Mouse (Mus musculus) cerebellum, adult 9-10 months (tissue): ENCODE results near the gene Apoc2.
A peak's percentile ranks its signal among the peaks of the same experiment; 100 is the strongest.

Experiments used
- DNase-seq: peaks from one replicate; pipeline ENCODE4 v3.0.0; 2022

Gene Apoc2

DNA sequence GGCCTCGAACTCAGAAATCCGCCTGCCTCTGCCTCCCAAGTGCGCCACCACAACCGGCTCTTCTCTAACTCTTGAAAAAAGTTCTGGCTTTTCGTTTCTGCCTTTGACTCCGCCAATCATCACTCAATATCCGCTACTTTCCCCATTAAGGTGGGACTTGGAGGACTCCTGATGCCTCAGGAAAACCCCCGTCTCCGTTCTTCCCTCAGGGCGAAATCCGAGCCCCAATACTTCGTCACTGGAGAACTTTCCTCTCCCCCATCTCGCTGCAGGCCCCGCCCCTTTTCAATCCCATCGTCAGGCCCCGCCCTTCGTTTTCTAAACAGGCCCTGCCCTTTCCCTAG, 49.6 kb downstream of the Apoc2 start:
- no peak for DNase-seq

GRCm38 (mm10) chr7:19627721-19628120, 50.0 kb downstream of the Apoc2 start:
- DNase-seq, result peak; percentile 46

GRCm38 (mm10) chr7:19623433-19623832, 54.3 kb downstream of the Apoc2 start:
- no peak for DNase-seq

DNA sequence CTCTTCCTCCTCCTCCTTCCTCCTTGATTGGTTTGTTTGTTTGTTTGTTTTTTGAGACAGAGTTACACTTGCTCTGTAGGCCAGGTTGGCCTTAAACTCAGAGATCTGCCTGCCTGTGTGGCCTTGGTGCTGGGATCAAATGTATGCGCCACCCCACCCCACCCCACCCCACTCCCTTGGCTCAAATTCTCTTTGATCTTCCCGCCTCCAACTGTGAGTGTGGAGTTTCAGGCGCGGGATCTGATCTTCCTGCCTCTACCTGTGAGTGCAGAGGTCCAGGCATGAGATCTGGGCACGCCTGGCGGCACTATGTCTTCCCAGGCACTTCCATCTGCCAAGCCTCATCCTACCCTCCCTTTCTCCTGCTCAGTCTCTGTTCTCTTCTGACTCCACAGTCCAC, 55.5 kb downstream of the Apoc2 start:
- DNase-seq, result no peak
